Mouse (Mus musculus) erythroid progenitor cell, adult 5-6 weeks (primary cell): ENCODE results near the gene Eps15. TPM values are rescaled to one million over a fixed set of nuclear protein-coding genes. Genes with fewer than 3 reads are reported as not detected.

Source experiments
- ATAC-seq: replicated peaks from 2 replicates; pipeline ENCODE4 v1.8.0; 2016; ENCODE audit warnings: moderate number of reproducible peaks, mild to moderate bottlenecking, moderate TSS enrichment, inconsistent platforms; ENCODE audit not compliant: poor library complexity, low FRiP score, severe bottlenecking
- total RNA-seq, 2 experiments: library from RNA; stranded (forward) in 1 of 2; stranded (reverse) in 1 of 2; fragments of 150-400 nt in 1 of 2; fragments of 186-747, 209-891 nt in 1 of 2; gene quantifications; 2 replicates each; pipeline versions ENCODE4 v1.2.3 to v1.2.4; 2015 to 2017; ENCODE audit warnings: low replicate concordance in 2 of 2

Gene Eps15
- total RNA-seq, 2 experiments from 2014 or later = 121 to 137 TPM

GRCm38 (mm10) chr4:109266744-109267143 lies 13.3 kb upstream of the Eps15 start:
- ATAC-seq = no peak

- ATAC-seq = no peak
These were observed 12.6 kb upstream of the Eps15 start for GRCm38 (mm10) chr4:109267452-109267851.

DNA sequence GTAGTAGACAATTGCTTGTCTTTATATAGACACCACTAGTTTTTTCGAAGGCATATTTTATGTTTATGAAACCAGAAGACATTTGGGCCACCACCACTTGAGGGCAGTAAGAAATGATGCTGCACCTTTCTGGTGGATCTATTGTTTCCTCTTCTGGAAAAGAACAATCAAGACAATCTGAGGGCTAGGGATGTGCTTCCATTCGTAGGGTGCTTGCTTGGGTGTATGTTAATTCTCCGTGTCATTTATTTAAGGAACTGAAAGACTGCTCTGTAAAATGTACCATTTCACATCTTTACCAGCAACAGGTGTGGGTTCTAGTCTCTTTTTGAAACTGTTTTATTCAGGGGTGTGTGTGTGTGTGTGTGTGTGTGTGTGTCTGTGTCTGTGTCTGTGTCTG lies 11.2 kb upstream of the Eps15 start:
- ATAC-seq = no peak

GRCm38 (mm10) chr4:109271803-109272202 lies 8.3 kb upstream of the Eps15 start:
- no peak for ATAC-seq

DNA sequence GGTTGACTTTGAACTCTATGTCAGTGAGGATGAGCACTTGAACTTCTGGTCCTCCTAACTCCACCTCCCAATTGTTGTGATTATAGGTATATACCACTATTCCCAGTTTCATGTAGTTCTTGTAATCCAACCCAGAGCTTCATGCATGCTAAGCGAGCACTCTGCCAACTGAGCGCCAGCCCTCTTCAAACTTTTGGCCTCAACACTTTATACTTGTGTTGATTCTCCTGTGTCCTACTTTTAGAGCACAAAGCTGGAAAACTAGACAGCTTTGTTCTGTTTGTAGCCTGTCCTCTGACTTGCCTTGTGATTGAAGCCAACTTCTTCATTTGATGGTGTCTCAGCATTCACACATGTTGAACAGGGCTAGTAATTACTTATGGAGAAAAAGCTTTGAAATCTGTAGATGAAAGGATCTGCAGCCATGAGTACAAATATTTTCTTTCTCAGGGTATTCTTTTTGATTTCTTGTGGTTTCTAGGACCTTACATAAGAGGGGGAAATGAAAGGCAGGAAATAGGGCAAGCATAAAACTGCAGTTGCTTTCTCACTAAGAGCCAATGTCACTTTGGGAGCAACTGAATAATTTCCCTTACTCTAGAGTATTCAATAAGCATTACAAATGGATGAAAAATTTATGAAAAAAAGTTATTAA lies 6.4 kb upstream of the Eps15 start:
- ATAC-seq = no peak

DNA sequence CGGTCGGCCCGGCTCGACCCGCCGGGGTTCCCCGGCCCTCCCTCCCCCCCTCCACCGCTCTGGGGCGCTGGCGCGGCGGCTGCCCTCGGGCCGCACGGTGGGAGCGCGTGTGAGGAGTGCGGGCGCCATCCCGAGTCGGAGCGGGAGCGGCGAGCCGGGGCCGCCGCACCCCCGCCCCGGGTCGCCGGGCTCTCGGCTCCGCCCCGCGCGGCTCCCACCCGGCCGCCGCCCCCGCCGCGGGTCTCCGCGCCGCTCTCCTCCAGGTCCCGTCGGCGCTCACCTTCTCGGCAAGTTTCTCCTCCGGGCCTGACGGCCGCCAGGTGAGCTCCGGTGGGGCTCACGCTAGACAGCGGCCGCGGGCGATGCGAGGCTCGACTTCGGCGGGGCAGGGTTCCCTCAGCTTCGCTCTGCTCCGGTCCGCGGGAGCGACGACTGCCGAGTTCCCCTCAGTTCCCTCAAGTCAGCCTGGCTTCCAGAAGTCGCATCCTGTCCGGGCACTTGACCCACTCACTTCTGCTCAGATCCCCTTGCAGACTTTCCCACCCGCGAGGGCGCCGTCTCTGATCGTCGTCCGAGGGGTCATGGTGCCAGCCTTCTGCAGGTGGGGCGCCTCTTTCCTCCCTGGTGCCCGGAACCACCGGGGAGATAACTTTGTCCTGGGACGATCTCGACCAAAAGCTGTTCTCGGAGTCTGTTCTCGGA lies 542 bp downstream of the Eps15 start:
- ATAC-seq = peak; percentile 54

GRCm38 (mm10) chr4:109281161-109281560 lies 1.1 kb downstream of the Eps15 start:
- peak; percentile 37 for ATAC-seq

DNA sequence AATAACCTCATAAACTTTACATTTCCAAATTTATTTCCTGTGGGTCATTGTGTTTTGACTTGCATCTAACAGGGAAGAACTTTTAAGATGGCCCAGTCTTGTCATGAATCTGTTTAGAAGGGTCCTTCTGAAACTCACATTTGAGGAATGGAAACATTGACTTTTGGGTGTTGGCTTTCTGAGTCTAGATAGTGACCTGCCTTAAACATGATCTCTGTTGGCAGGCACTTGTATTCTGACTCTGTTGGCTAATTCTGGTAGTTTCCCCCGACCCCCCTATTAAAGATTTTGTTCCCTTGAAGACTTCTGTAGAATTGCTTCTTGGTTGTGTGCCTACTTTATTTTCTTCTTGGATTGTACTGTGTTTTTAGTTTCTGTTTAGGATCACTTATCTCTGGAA lies 1.9 kb downstream of the Eps15 start:
- no peak for ATAC-seq

DNA sequence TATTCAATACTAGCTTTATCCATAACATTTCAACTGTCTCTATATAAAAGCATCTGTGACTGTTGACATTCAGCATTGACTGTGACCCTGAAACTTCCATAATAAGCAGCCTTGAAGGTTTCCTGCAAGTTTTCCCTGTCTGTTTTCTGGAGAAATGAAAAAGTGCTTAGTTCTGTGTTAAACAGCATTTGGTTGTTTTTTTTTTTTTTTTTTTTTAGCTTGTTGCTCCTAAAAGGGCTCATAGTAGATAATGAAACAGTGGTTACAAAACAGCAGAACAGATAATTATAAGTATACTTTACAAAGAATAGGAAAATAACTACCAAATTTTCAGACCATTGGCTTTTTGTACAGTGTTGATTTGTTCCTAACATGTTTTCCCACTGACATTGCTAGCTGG lies 14.6 kb downstream of the Eps15 start:
- no peak for ATAC-seq

- ATAC-seq = no peak
These were observed 16.4 kb downstream of the Eps15 start for GRCm38 (mm10) chr4:109296510-109296909.

GRCm38 (mm10) chr4:109299136-109299535 lies 19.1 kb downstream of the Eps15 start:
- ATAC-seq = no peak

DNA sequence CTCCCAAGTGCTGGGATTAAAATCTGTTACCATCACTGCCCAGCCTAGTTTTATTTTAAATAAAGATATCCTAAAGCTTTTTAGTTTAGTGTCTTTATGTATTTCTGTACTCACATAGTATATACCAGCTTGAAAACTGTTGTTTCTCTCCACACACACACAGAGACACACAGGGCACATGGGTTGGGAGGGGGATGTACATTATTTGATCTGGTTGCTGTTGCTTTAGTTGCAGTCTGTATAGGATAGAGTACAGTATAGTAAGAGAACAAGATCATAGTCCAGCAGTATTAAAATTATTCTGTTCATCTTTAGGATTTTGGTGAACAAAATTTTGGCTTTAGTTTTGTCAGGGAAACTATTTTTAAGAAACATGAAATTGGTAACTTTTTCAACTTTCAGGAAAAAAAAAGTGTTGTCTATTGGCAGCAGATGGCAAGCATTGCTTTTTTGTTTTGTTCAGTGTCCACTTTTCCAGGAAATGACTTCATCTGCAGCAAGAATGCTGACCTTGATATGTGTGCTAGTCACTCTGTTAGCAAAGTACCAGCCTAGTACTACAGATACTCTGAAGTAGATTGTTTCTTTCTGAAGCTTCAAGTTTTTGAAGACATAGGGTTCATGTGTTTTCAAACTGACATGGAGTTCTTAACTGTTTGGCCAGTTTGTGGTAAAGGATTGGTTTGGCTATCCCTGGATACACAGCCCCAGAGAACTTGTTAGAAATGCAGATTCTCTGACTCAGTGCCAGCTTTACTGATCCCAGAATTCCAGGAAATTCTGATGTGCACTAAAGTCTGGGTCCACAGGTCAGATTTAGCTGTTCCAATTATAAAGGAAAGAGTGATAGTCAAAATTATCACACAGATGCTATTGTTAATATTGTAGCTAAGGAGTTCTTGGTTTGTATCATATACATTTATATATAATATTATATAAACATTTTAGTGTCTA lies 37.1 kb downstream of the Eps15 start:
- no peak for ATAC-seq

DNA sequence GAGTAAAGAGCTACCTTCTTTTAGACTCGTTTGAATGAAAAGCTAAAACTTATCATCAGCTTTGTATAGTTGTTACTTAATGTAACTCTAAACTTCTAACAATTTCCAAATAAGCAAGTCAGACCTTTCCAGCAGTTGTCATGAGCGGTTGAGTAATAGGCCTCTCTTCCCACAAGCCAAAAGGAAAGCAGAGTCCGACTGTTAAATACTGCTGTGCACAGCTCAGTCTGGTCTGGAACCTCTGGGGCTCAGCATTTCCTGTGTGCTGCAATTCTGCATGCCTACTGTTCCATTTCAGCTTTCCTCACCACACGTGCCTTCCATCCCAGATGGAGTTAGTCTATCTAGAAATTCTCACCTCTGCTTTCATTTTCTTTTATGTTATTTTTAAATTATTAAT lies 56.7 kb downstream of the Eps15 start:
- ATAC-seq = no peak

DNA sequence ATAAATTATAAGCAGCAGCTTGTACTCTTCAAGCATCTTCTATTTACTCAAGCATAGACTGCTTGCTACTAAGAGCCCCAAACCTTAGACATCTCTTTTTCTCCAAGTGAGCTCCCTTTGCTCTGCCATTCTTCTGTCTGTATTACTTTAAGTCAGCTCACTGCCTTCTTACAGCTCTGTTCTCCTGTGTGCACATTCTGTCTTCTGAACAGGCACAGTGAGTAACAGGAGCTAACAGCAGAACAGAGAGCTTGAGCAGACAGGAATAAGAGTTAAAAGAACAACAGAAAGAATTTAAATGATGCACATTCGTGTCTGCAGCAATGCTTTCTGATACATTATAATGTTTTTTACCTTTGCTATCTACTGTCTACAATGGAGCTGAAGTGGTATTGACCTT lies 61.2 kb downstream of the Eps15 start:
- ATAC-seq = no peak

- no peak for ATAC-seq
These were observed 62.9 kb downstream of the Eps15 start for GRCm38 (mm10) chr4:109342783-109343485.

DNA sequence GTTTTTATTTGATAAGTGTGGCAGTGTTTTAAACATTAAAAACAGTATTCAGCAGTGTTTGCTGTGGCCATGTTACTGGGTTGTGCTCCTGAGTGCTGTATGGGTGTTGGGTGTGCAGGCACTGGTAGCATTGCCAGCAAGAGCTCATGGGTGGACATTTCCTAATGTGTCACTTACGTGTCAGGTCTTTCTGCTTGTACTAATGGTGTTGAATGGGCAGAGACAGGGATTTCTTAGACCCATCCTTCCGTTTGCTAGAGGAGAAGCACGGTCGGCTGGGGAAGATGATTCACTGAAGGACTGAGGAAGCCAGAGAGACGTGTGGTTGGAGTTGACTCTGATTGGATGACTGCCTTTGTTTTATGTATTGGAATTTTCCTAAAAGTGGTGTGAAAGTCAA lies 63.8 kb downstream of the Eps15 start:
- no peak for ATAC-seq

- no peak for ATAC-seq
These were observed 98.0 kb downstream of the Eps15 start for GRCm38 (mm10) chr4:109378107-109378506.

DNA sequence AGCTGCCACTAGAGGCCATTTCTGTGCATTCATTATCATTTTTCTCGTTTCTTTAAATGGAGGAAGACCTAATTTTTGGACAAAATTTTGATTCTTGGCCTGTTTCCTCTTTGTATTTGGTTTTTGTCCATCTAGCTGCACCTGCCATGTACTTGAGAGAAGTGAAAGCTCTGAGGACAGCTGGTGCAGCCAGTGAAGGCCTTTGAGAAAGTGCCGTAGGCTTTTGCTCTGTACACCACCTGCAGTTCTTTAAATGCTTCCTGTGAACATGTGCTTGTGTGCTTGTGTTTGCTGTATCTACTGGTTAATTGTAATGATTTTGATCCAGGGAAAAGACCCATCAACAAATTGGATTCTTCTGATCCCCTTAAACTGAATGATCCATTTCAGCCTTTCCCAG lies 102.4 kb downstream of the Eps15 start:
- no peak for ATAC-seq

- no peak for ATAC-seq
These were observed 105.5 kb downstream of the Eps15 start for GRCm38 (mm10) chr4:109385599-109385998.

- ATAC-seq = 0 out of 2 replicates have a peak, but pooled peaks have one; percentile 15
These were observed 113.2 kb downstream of the Eps15 start for GRCm38 (mm10) chr4:109393229-109393779.
